Mouse (Mus musculus): ENCODE data around the gene Arhgap6.

DNA sequence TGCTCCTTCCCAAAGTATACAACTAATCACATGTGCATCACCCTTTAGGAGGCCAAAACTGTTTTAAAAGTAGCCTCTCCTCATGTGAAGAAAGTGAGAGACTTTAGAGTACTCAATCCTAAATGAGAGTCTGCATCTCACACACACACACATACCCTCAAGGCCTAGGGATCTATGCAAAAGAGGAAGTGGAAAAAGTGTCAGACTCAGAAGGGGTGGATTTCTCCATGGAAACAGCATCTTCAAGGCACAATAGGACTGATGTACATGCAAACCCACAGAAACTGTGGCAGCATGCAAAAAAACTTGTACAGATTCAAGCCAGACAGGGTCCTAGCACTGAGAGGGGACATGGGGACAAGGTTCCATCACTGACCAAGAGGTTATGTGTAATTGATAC, 53.2 kb downstream of the Arhgap6 start:
- TF ChIP-seq CTCF (IDR thresholded peaks at IDR 0.05): no peak
- TF ChIP-seq EP300 (IDR thresholded peaks at IDR 0.05): no peak
